Mouse (Mus musculus) thymus, postnatal 36 days (tissue): ENCODE results near the gene Vmn1r67.

Experiments used
- DNase-seq, 2 experiments: peaks; one replicate each; pipeline ENCODE4 v3.0.0; 2022; ENCODE audit warnings: mixed read lengths in 2 of 2

Vmn1r67 gene

GRCm38 (mm10) chr7:10443031-10443430, at the start of gene Vmn1r67:
Gene Vmn1r67, plus strand, starts transcription at chr7:10443331.
- DNase-seq, result no peak

GRCm38 (mm10) chr7:10458166-10458565, 15.0 kb downstream of the Vmn1r67 start:
- no peak for DNase-seq

GRCm38 (mm10) chr7:10479813-10480212, 36.7 kb downstream of the Vmn1r67 start:
- DNase-seq, result no peak

DNA sequence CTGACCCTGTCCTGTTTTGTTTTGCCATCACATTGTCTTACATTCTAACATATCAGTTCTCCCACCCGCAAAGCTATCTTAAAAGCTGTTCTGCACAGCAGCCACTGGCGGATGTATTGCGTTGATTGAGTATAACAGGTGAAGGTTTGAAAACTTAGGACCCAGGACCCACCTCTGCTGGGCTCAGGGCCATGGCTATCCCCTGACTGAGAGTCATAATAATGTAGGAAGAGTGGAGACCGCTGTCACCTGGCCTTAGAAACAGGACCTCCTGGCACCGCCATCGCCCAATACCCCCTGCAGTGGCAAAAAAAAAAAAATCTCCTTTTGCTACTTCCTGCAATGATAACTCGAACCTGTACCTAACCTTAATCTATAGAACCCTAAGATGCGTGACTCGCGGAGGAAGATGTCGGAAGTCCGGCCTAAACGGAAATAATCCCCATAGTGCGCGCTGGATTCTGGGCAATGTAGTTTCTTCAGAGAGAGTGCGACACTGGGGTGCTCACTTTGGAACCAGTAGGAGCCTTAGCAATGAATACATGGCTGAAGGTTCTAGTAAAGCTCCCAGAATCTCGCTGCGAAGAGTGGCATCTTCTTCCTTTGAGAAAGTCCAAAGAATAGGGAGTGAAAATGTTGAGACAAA, 37.6 kb downstream of the Vmn1r67 start:
- no peak for DNase-seq

DNA sequence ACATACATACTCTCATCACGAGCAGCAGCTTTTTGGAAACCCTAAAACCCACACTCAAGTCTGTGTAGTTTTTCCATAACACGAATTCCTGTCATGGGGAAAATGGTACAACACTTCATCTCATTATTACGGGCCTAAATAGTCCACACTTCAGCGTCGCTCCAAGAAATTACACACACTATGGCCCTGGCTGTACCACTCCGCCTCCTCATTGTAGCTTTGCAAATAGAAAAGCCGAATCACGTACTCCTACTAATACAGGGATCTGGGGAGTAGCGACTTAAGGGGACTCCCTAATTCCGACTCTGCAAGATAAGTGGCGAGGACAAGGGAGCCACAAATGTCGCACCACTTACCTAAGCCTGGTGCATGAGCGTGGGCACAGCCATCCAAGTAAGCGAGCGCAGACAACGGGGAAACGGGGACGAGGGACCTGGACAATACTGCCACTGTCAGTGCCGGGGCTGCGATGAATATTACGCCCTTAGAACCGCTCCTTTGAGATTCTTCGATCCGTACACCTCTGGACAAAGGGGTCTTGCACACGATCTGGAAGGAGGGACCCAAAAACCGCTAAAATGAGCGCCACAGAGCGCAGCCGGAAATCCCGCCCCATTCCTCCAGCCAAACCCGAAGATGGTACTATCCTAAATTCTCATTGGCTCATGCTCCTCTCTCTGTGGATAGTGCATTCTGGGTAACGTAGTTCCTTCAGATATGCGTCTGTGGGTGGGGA, 51.8 kb downstream of the Vmn1r67 start, which contains the start of gene Zik1:
Zik1 (minus strand) TSS at position 609 of the 736 bp plus-strand sequence.
- DNase-seq, result peak; percentile 58 to 60

DNA sequence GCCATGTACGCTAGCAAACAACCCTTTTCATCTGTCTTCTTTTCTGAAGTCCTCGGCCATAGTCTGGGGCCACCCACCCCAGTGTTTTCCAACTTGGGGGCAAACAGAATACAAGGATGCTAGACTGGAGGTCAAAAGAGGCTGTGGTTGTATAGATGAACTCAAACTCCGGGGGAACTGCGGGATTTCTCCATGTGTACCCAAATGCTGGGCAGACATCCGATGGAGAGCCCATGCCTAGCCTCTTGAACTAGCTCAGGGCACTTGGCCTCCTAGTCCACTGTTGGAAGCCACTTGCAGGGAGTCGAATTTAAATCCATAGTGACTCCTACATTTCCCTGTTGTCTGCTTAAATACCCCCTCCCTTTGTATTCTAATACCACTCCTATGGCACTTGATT, 52.4 kb downstream of the Vmn1r67 start:
- no peak for DNase-seq
